Mouse (Mus musculus): ENCODE results near the gene Tfg. TPM values are rescaled to one million over a fixed set of nuclear protein-coding genes. Genes with fewer than 3 reads are reported as not detected.
A peak's percentile ranks its signal among the peaks of the same experiment; 100 is the strongest.

The Tfg gene
- 10 to 100 TPM; 60.7 to 63.2 TPM for polyA plus RNA-seq (2017; shearing (Covaris generic))

DNA sequence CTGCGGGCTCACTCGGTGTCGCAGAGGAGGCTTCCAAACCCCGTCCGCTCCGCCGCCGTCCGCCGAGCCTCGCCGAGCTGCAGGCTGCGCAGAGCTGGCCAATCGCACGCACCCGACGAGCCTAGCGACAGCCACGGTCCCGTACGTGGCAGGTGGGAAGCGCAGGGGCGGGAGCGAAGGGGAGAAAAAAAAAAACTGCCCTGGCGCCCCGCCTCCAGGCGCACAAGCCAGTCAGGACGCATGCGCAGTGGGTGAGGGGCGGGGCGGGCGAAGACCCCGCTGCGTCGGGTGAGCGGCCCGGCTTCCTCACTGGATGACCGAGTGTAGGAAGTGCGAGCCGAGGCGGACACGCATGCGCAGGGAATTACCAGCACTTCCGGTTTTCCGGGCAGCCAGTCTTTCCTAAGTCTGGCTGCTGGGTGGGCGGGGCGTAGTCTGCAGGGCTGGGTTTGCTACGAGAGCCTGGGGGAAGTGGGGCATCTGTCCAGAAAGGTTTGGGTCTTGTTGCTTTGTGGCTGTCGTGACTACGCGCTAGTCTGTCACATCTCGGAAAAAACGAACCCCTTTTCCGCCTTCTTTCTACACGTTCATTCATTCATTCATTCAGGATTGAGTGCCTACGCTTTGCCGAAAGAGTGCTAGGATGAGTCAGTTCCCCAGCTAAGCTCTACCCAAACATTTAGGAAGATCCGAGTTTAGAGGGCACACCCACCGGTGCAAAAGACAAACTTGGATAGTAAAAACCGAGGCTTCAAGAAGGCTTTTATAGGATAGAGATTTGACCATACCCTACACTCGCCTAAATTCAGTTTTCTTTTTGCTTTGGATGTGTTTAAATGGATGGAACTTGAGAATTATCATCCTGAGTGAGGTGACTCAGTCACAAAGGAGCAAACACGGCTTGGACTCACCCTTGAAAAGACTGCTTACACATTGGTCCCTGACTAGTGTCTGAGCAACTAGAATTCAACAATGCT lies at the start of gene Tfg:
Gene Tfg (minus strand): TSS at position 227 of the 977 bp plus-strand sequence.
- ATAC-seq, result peak; percentile 85

DNA sequence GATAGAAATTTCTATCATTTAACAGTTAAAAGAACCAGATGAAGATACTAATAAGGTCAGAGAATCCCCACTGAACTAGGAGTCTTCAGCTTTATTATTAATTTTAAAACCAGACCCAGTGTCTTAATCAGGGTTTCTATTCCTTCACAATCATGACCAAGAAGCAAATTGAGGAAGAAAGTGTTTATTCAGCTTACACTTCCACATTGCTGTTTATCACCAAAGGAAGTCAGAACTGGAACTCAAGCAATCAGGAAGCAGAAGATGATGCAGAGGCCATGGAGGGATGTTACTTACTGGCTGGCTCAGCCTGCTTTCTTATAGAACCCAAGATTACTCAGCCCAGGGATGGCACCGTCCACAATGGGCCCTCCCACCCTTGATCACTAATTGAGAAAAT lies 11.8 kb upstream of the Tfg start:
- ATAC-seq, result no peak

DNA sequence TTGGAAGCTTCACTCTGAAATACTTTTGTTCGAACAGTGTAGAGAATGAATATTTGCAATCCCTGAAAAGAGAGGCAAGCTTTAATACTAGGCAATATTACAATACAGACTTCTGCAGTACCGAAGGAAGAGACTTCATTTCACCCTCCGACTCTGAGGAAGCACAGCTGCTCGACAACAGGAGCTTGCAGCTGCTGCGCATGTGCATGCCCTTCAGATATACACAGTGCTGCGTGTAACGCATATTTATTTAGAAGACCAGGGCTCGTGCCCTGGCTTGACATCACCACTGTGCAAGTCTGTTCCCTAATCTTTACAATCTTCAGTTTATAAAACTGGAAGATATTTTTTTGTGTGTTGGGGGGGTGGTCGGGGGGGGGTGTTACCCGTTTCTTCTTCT lies 7.7 kb upstream of the Tfg start:
- no peak for ATAC-seq

DNA sequence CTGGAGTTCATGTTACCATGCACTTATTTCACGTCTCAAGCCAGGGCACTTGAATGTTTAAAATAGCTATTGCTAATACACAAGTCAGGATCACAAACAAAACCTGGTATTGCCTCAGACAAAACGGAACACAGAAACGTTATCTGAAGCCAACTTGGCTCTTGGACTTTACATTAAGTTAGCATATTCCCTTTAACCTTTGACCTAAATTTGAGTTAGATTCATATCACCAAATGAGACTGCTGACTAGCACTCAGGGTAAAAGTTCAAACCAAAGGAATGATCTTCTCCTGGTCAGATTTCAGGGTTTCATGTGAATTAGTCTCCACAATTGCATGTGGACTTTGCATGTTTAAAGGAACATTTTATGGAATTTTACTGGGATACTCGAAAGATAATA lies 5.1 kb upstream of the Tfg start:
- ATAC-seq, result no peak

DNA sequence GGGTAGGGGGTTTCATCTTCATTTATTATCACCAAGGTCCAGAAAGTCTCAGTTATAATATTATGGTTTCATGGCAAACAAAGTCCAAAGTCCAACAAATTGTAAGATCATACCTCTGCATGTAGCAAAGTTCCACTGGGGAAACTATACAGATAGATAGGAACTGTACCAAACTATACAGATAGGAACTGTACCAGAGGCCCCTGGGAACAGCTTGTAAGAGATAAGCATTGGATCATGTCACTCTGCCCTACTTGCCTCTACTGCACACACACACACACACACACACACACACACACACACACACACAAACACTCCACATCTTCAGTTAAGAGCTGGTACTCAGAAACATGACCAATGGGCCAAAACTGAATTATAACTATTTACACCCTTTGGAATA lies 1.8 kb upstream of the Tfg start:
- no peak for ATAC-seq

DNA sequence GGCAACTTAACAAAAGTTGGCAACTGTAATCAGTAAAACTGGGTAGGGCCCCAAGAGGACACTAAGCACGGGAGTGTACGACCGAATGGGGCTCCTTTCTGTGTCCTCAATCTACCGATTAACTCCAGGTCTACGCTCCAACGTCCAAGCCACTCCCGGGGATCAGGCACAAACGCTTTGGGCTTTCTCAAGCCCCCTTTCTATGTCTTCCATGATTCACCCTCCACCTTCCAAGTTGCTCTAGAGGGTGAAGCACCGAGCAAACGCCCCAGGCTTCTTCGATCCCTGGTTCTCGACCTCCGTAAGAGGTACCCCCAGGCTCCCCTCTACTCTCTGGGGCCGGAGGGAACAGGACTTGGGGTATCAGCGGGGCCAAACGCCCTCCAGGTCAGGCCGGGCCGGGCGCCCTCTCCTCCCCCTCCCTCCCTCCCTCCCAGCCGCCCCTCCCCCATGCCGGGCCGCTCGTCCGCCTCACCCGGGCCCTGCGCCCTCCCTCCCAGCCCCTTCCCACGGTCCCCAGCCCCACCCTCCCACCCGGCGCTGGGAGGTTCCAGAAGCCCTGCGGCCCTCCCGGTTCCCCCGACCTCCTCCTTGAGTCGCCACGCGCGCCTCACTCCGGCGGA lies 582 bp downstream of the Tfg start:
- no peak for ATAC-seq

DNA sequence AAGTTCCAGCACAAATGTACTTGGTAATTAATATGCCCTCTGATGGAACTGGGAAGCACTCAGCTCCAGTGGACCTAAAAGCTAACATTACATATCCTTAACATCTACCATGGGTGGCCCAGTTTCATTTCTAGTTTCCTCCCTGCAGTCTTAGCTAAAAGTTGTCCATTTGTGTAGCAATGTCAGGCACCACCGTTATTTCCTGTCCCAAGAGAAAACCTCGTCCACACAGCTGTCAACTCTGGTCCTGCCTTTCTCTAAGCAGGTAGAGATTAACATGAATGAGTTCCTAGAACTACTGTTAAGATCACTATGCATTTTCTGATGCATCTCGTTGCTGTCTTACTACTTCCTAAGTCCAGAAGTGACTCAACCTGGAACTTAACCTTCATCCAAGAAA lies 1.6 kb downstream of the Tfg start:
- no peak for ATAC-seq

DNA sequence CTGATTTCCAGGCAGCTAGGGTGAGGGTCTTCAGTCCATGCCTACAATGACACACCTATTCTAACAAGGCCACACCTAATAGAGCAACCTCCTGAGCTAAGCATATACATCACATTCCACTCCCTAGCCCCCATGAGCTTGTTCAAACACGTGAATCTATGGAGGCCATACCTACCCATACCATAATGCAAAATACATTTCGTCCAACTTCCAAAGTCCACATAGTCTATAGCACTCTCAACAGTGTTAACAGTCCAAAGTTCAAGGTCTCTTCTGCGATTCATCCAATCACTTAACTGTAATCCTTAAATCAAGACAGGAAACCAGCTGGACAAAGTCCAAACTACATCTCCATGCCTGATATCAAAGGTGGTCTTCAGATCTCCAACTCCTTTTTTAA lies 7.2 kb downstream of the Tfg start:
- ATAC-seq, result no peak

DNA sequence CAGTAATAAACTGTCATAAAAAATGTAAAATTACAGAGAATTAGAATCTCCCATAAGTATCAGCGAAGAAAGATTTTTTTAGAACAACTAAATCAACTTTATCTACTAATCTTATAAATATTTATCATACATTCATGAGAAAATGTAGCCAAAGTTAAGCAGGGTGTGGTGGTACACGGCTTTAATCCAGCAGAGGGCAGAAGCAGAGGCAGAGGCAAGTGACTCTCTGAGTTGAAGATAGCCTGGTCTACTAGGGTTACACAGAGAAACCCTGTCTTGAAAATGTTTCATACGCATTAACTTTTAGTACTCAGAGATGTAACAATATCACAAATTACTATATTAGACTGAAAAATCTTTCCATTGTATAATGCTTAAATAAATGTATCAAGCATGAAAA lies 11.5 kb downstream of the Tfg start:
- ATAC-seq, result no peak

DNA sequence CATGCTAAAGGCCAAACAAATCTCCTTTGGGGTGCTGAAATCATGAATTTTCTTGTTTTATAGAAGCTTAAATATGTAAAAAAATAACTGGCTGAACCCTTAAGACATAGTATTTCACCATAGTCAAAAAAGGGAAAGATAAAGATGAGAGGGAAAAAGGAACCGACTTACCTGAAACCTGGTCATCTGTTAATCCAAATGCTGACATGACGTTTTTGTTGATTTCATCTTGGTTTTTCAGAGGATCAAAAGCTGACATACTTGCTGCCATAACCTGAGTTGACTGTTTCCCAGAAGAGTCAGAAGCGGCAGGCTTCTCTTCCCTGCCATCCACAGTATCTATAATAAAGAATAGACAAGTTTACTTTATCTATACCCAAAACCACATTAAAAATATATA lies 16.4 kb downstream of the Tfg start:
- ATAC-seq, result no peak

DNA sequence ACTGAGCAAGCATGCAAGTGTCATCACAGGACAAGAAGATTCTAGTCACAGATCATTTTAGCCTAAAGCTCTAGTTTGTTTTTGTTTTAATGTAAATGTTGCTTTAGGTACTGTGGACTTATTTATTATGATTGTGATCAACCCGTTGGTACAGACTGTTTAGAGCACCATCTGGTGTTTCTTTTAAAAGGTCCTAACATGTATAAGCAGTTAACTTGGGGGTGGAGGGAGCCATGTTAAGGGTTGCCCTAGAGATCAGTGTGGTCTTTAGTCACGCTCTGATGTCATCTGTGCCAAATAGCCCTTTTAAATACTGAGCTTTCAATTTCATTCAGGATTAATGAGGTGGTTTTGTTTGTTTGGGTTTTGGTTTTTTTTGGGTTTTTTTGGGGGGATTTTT lies 20.8 kb downstream of the Tfg start:
- no peak for ATAC-seq

DNA sequence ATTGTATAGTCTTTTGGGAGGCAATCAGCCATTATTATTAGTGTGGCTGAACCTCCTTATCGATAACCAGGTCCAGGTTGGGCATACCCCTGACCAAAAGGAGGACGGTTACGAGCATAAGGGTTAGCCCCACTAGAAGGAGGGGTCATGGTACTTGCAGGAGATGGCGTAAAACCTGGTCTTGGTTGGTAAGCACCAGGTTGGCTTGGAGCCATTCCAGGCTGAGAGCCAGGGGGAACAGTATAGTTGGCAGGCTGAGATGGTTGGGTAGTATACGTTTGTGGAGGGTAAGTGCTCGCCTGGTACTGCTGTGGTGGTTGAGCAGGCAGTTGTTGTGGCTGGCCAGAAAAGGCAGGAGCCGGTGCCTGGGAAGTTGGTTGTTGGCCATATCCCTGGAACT lies 26.5 kb downstream of the Tfg start:
- ATAC-seq, result no peak

DNA sequence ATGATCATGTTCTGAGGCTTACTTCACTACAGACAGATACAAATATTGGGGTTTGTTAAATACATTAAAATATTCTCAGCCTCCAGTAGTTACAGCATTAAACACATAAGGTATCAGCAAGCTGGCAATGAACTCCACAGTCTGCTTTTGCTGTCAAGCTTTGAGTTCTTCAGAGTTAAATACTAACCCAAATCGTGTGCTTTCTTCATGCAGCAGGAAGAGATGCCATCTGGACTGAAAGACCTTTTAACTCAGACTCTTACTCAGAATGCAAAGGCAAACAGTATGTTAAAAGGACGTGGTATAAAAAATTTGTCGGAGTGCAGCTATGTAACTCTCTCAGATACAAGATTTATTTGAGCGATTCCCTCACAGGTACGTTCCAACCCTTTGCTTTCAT lies 30.5 kb downstream of the Tfg start:
- ATAC-seq, result no peak

DNA sequence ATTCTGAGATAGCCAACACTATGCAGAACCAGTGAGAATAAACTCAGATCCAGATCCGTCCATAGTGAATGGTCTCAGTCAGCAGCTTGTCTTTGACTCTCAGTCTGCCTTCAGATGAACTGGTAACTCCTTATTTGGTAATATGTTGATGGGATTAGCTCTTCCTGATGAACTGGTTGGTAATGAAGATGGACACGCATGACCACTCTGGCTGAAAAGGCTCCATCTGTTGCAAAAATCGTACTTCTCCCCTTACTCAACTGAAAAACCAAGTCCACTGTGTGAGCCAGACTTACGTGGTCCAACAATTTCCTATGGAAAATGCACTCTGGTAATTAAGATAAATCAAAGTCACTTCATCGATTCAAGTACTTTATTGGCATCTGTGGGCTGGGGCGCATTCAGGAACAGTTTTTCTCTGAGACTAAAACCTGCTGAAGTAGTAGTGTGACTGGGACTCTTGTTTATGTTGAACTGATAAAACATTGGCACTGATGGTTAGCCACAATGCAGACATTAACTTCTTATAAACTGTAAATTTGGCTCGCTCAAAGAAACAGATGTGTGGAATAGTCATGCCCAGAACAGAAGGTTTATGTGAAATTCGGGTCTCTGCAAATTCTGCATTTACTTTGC lies 36.1 kb downstream of the Tfg start:
- no peak for ATAC-seq

DNA sequence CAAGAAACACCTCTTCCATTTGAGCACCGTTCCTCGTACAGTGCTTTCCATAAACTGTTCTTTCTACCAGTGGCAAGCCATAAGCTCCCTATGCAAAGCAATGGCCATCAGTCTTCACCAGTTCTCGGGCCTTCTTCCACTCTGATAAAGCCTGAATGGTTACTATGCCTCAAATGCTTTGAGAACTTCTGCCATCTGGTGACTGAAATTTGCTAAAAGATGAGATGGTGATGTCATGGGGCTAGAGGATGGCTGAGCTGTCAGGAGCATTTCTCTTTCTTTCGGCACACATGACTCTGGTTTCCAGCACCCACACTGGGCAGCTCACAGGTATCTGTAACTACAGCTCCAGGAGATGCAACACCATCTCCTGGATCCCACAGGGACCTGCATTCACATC lies 40.1 kb downstream of the Tfg start:
- ATAC-seq, result no peak

DNA sequence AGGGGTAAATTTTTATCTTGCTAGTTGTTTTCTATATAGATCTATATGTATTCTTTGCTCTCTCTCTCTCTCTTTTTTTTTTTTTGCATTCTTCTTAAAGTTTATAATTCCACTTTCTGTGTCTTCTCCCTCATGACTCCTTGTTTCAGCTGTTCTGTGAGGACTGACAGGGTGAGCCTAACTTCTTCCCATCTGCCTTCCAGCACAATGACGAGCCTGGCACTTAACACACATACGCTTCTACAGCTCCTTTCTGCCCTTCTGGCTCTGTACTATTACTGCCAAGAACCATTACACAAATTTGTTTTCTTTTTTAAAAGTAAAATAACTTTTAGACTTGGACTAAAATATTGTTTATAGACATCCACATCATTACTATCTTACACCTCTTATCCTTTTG lies 43.8 kb downstream of the Tfg start:
- ATAC-seq, result no peak

DNA sequence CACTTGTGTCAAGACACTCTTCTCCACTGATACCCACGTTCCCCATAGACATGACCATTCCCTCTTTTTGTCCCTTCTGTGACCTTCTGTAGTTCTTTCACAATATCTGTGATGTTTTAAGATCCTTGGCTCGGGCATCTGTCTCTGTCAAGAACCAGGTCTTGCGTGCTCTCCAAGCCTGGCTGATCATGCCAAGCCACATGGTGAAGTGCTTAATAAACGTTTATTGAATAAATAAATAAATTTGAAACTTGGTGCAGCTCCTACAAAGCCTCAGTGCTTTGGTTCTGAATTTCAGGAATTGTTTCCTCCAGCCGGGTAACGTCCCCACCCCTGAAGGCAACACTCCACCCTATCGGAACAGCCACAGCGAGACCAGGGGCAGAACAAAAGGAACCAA lies 46.3 kb downstream of the Tfg start:
- no peak for ATAC-seq

DNA sequence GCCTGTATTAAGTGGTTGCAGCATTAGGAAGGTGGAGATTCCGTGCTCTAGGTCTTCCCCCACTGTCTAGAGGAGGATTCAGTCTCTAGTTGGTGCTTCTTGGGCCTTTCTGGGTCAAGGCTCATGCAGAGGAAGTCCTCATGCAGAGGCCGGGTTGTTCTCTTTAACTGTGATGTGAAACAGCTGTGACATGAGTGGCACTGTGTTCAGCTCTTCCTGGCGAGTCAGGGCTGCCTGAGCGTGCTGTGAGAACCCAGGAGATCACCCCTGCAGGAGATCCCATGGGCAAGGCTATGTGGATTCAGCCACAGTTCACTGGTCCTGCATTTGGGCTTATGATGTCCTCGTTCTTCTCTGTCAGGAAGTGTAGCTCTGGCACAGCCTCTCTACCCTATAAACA lies 47.7 kb downstream of the Tfg start:
- ATAC-seq, result no peak

DNA sequence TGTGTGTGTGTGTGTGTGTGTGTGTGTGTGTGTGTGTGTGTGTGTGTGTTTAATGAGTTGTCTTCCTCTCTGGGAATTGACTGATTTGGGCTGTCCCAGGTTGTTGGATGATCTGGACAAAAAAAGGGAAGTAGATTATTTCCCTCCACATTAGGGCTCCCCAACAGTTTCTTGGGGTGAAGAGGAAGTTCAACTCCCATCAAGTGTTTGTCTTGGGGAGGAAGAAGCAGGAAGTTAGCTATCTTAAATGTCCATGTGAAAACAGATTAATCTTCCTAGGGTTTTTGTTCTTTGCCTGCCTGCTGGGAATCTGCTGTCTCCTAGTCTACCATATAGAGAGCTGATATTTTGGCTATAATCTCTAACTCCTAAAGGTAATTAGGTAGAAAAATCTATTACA lies 58.4 kb downstream of the Tfg start:
- ATAC-seq, result no peak

DNA sequence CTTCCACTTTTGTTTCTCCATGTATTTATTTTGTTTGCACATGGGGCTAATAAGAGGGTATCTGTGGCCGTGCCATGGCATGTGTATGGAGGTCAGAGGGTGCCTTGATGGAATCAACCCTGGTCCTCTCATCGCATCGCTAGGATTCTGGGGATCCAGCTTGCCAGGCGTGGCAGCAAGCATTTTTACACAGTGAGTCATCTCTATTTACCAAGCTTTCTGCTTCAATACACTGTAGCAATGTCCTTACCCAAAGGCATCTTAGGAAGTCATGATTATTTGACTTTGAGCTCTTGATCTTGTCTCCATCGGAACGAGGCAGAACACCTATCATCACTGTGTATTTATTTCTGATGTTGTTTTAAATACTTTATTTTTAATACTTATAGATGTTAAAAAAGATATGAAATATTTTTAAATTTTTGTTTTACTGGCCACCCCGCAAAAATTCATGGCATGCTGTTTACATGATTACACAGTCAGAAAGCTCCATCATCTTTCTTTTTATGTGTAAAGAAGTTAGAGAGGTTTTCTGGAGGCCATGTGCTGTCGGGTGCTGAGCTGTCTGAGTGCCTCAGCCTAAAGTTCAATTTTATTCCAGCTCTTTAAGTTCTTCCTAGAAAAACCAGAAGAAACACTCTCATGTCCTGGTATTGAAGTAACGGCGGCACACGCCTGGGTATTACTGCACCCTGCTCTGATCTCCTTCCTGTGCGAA lies 61.9 kb downstream of the Tfg start:
- ATAC-seq, result no peak

DNA sequence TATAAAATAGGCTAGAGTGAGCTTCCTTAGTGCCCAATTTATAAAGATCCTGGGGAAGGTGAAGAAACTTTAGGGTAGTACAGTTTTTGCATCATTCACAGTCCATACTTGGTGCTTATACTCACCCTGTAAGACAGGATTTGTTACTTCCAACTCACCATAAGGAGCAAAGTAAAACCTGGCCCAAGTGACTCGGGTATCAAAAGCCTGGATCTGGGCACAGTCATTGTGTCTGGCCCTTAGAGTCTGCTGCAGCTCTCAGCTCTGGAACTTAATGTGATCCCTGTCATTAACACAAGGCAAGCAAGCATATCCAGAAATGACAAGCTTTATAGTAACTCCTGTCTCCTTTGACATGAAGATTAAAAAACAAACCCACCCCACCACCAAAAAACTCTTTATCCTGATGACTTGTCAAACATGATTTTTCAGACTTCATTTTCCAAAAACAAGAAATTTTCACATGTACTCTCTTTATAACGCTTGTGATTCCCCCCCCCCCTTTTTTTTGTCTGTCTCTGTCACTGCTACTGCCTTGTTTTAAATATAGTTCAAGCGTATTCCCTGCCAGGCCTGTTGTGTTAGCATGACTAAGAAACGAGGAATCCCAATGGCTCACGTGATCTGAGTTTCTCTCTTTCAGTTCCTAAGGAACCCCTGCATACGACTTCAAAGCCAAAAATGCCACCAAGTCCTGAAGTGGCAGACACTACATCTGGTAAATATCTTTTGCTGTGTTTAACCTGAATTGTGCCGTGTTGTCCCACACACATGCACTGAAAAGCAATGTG lies 70.7 kb downstream of the Tfg start:
- no peak for ATAC-seq

DNA sequence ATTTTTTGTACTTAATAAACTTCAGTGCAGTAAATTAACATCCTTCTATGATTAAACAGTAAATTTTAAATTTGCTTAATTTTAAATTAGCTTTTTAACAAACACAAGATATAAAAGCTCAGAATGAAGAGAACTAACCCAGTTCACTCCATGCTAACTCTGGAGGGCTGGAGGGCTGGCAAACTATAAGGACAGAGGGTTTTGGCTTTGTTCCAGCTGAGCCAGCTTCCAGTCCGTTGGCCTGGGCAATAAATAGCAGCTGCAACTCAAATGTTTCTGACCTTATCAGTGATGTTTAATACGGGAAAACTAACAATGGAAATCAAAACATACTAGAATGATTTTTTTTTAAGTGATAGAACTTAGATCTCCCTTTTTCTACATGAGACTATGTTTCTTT lies 72.0 kb downstream of the Tfg start:
- ATAC-seq, result no peak

Data from CD4-positive, CD25-positive, alpha-beta regulatory T cell, adult 4 months (primary cell).